Comparison of ENCODE assay signal across 9 mouse cellular contexts in the genomic region with DNA sequence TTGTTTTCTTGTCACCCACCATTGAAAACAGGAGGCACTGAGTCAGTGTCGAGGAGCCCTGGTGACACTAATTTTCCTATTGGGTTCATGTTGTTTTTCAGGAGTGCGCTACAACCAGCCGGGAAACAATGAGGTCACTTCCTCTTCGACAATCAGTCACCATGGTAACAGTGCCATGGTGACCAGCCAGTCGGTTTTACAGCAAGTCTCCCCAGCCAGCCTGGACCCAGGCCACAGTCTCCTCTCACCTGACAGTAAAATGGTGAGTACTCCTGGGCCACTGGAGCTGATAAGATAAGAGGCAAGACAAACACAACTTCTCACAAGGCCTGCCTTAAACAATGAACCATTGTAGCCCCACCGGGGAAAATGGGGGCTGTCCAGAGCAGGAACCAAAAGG. TPM values are rescaled to one million over a fixed set of nuclear protein-coding genes. Genes with fewer than 3 reads are reported as not detected.
DNase-seq lines count a peak whose midpoint lies in the region; ATAC-seq and TF ChIP-seq lines count a peak whose summit lies in the region.
"Had no signal": no experiment of that assay in that cellular context is flagged by ENCODE, and none has a peak within 500 bp of the region (broad histone marks: within the 10 kb centered on the region; RNA-seq: fewer than 3 reads in every experiment).

No protein-coding gene starts in this region.

- no peak for TF ChIP-seq POLR2A in liver, adult 2 months (IDR thresholded peaks at IDR 0.05; ENCODE audit: extremely low read depth, insufficient read depth, low read length)

- peak; percentile 35 for DNase-seq in adrenal gland, postnatal 10 days
- no peak for DNase-seq in adrenal gland, adult 18-20 months (ENCODE audit: low spot score in 2 of 2)
- DNase-seq in liver, adult 2 months (ENCODE audit: extremely low read depth, low read depth, low spot score) = peak; percentile 90
- DNase-seq in liver, embryonic 11.5 days (ENCODE audit: low spot score) = no peak
- peak; percentile 9 for DNase-seq in embryonic facial prominence, embryonic 14.5 days (ENCODE audit: low spot score)
- DNase-seq in lung, postnatal 25 days (ENCODE audit: low spot score) = peak; percentile 52
- DNase-seq in cerebellum, adult 18-20 months = no peak
- no peak for DNase-seq in layer of hippocampus, postnatal 25 days (ENCODE audit: extremely low spot score in 1 of 2, low spot score in 1 of 2)

- no peak overlapping the region for H3K4me2 ChIP-seq in liver, embryonic 11.5 days
- no peak overlapping the region for H3K4me2 ChIP-seq in embryonic facial prominence, embryonic 14.5 days (ENCODE audit: low read depth, low read length)
- H3K4me2 ChIP-seq: neural tube, embryonic 13.5 days had no signal

- H3K4me1 ChIP-seq in liver, adult 2 months (ENCODE audit: control insufficient read depth, insufficient read depth, low read length) = peaks cover 47% of the 10 kb centered on the region
- H3K4me1 ChIP-seq in liver, embryonic 11.5 days (replicated peaks; ENCODE audit: control insufficient read depth, insufficient read depth, low read length) = 0 out of 2 replicates have a peak, but pooled peaks cover 2% of the 10 kb centered on the region
- H3K4me1 ChIP-seq in embryonic facial prominence, embryonic 14.5 days (ENCODE audit: control insufficient read depth, insufficient read depth, low read length) = no peaks in the 10 kb centered on the region
- H3K4me1 ChIP-seq: neural tube, embryonic 13.5 days had no signal

- H3K27ac ChIP-seq in liver, adult 2 months (replicated peaks; ENCODE audit: insufficient read depth, low read depth, low read length) = peak overlapping the region; percentile 83
- no peak overlapping the region for H3K27ac ChIP-seq in liver, embryonic 11.5 days (ENCODE audit: low read depth, low read length)
- H3K27ac ChIP-seq in embryonic facial prominence, embryonic 14.5 days (replicated peaks; ENCODE audit: low read depth, low read length) = no peak overlapping the region
- H3K27ac ChIP-seq: neural tube, embryonic 13.5 days had no signal

- TF ChIP-seq CTCF in liver, adult 2 months (IDR thresholded peaks at IDR 0.05; ENCODE audit: low read depth, low read length) = no peak

- H3K4me3 ChIP-seq in liver, adult 2 months (ENCODE audit: insufficient read depth, low read depth, low read length) = no peak overlapping the region
- H3K4me3 ChIP-seq in liver, embryonic 11.5 days (ENCODE audit: low read depth, low read length) = no peak overlapping the region
- H3K4me3 ChIP-seq in embryonic facial prominence, embryonic 14.5 days (ENCODE audit: low read depth, low read length) = no peak overlapping the region
- H3K4me3 ChIP-seq: neural tube, embryonic 13.5 days had no signal

- H3K79me2 ChIP-seq in liver, adult 2 months (ENCODE audit: control insufficient read depth, insufficient read depth, low read length) = 0 out of 2 replicates have a peak, but pooled peaks cover 2% of the 10 kb centered on the region

- H3K9me3 ChIP-seq in liver, embryonic 11.5 days (ENCODE audit: control insufficient read depth, low read length) = no peaks in the 10 kb centered on the region
- H3K9me3 ChIP-seq in embryonic facial prominence, embryonic 14.5 days (ENCODE audit: control insufficient read depth, low read length) = no peaks in the 10 kb centered on the region
- H3K9me3 ChIP-seq: neural tube, embryonic 13.5 days had no signal

- no peaks in the 10 kb centered on the region for H3K27me3 ChIP-seq in liver, adult 2 months (ENCODE audit: control insufficient read depth, insufficient read depth, low read length)
- no peaks in the 10 kb centered on the region for H3K27me3 ChIP-seq in liver, embryonic 11.5 days (replicated peaks; ENCODE audit: control insufficient read depth, insufficient read depth, low read length)
- H3K27me3 ChIP-seq in embryonic facial prominence, embryonic 14.5 days (replicated peaks; ENCODE audit: control insufficient read depth, insufficient read depth, low read length) = no peaks in the 10 kb centered on the region
- H3K27me3 ChIP-seq: neural tube, embryonic 13.5 days had no signal

- H3K36me3 ChIP-seq in liver, adult 2 months (ENCODE audit: control insufficient read depth, insufficient read depth, low read length) = no peaks in the 10 kb centered on the region
- H3K36me3 ChIP-seq in liver, embryonic 11.5 days (ENCODE audit: control insufficient read depth, insufficient read depth, low read length) = no peaks in the 10 kb centered on the region
- no peaks in the 10 kb centered on the region for H3K36me3 ChIP-seq in embryonic facial prominence, embryonic 14.5 days (ENCODE audit: control insufficient read depth, insufficient read depth, low read length)
- H3K36me3 ChIP-seq: neural tube, embryonic 13.5 days had no signal

- WGBS in liver, adult 2 months = 5% methylated on average over 6 of the region's 6 CpGs
- WGBS in liver, embryonic 11.5 days = 22% methylated on average over 6 of the region's 6 CpGs
- WGBS in embryonic facial prominence, embryonic 14.5 days = 55% methylated on average over 6 of the region's 6 CpGs

- no peak for ATAC-seq in liver, embryonic 11.5 days (replicated peaks; ENCODE audit: low FRiP score)
- no peak for ATAC-seq in embryonic facial prominence, embryonic 14.5 days (ENCODE audit: low read depth)

- no peak overlapping the region for H3K9ac ChIP-seq in liver, adult 2 months (ENCODE audit: low read depth, low read length)
- no peak overlapping the region for H3K9ac ChIP-seq in liver, embryonic 11.5 days (ENCODE audit: low read depth, low read length)
- no peak overlapping the region for H3K9ac ChIP-seq in embryonic facial prominence, embryonic 14.5 days (ENCODE audit: low read depth, low read length)
- H3K9ac ChIP-seq: neural tube, embryonic 13.5 days had no signal

RNA-seq across cellular contexts. Expression of gene Hnf1b, which starts 32.7 kb away (rescaled TPM):
- total RNA-seq in adrenal gland, postnatal 10 days (2021) = 1 to 10 TPM; 1.5 to 2.7 TPM
- under 1 TPM in 1 of 2 experiments, not detected in 1; 0.17 TPM for total RNA-seq in adrenal gland, adult 18-20 months (2021)
- total RNA-seq in liver, adult 2 months (2014; rRNA removed) = 2.2 and 2.4 TPM in 2 replicates
- polyA plus RNA-seq in liver, adult 2 months (2012; rRNA removed) = 13.7 and 14.9 TPM in 2 replicates
- 4.5 and 5.0 TPM in 2 replicates for polyA plus RNA-seq in liver, embryonic 11.5 days (2014; fragmentation: Nextera tagmentation; extraction: Ambion mirVana)
- 0.09 TPM in 1 of 2 replicates, not detected in the other for polyA plus RNA-seq in embryonic facial prominence, embryonic 14.5 days (2014; fragmentation: Nextera tagmentation; extraction: Ambion mirVana)
- under 1 TPM; 0.12 to 0.16 TPM for total RNA-seq in layer of hippocampus, postnatal 25 days (2021)

RNA-seq across cellular contexts. Expression of gene Ddx52, which starts 59.3 kb away (rescaled TPM):
- 10 to 100 TPM; 18.3 to 18.6 TPM for total RNA-seq in adrenal gland, postnatal 10 days (2021)
- total RNA-seq in adrenal gland, adult 18-20 months (2021) = 10 to 100 TPM; 19.8 TPM
- total RNA-seq in liver, adult 2 months (2014; rRNA removed) = 10.4 and 12.0 TPM in 2 replicates
- polyA plus RNA-seq in liver, adult 2 months (2012; rRNA removed) = 2.5 and 2.7 TPM in 2 replicates
- 38.1 and 42.3 TPM in 2 replicates for polyA plus RNA-seq in liver, embryonic 11.5 days (2014; fragmentation: Nextera tagmentation; extraction: Ambion mirVana)
- 29.0 and 33.3 TPM in 2 replicates for polyA plus RNA-seq in embryonic facial prominence, embryonic 14.5 days (2014; fragmentation: Nextera tagmentation; extraction: Ambion mirVana)
- 10 to 100 TPM; 12.8 to 13.3 TPM for total RNA-seq in layer of hippocampus, postnatal 25 days (2021)

Comparison
In these comparisons a context has a peak if more than half of its experiments do, and no peak if none do; other contexts are left out.
1. DNase-seq: peak in adrenal gland, postnatal 10 days (single experiment), liver, adult 2 months (single experiment), embryonic facial prominence, embryonic 14.5 days (single experiment) and lung, postnatal 25 days (single experiment); none in adrenal gland, adult 18-20 months (0 of 2), liver, embryonic 11.5 days (single experiment), cerebellum, adult 18-20 months (0 of 2) and layer of hippocampus, postnatal 25 days (0 of 2).